Mouse (Mus musculus) ovary, adult 18-20 months (tissue): ENCODE results near the gene Col5a1.

Experiments used
- DNase-seq: peaks from one replicate; pipeline ENCODE4 v3.0.0; 2022; ENCODE audit warnings: low spot score, mixed read lengths

Gene Col5a1

GRCm38 (mm10) chr2:28086112-28086511 is 199.9 kb downstream of the Col5a1 start:
- no peak for DNase-seq

GRCm38 (mm10) chr2:28089095-28089494 is 202.9 kb downstream of the Col5a1 start:
- no peak for DNase-seq
